Mouse (Mus musculus): Measurements from ENCODE around the gene Mmp12. TPM values are rescaled to one million over a fixed set of nuclear protein-coding genes. Genes with fewer than 3 reads are reported as not detected.

Mmp12 gene
- not detected for polyA plus RNA-seq (2017; shearing (Covaris generic))

GRCm38 (mm10) chr9:7344107-7344506, at the start of gene Mmp12:
Gene Mmp12, plus strand, starts transcription at chr9:7344381.

GRCm38 (mm10) chr9:7387947-7388346, 43.8 kb downstream of the Mmp12 start, which contains the start of gene Mmp1b:
Gene Mmp1b, minus strand, starts transcription at chr9:7388047.

Other genes with a start within 250 kb of the Mmp12 start
- 9.3 TPM for gene Dync2h1, start 159.9 kb upstream of the Mmp12 start, polyA plus RNA-seq (2017; shearing (Covaris generic))
- 24.7 TPM for gene Dcun1d5, start 159.9 kb upstream of the Mmp12 start, polyA plus RNA-seq (2017; shearing (Covaris generic))
- not detected for gene Mmp13, start 71.9 kb upstream of the Mmp12 start, polyA plus RNA-seq (2017; shearing (Covaris generic))
- gene Mmp1b, start 43.7 kb downstream of the Mmp12 start, polyA plus RNA-seq (2017; shearing (Covaris generic)), result not detected
- gene Mmp3, start 101.4 kb downstream of the Mmp12 start, polyA plus RNA-seq (2017; shearing (Covaris generic)), result not detected
- not detected for gene Mmp10, start 158.0 kb downstream of the Mmp12 start, polyA plus RNA-seq (2017; shearing (Covaris generic))
- not detected for gene Mmp8, start 214.1 kb downstream of the Mmp12 start, polyA plus RNA-seq (2017; shearing (Covaris generic))
- gene Mmp27, start 227.0 kb downstream of the Mmp12 start, polyA plus RNA-seq (2017; shearing (Covaris generic)), result not detected

All from CD4-positive, CD25-positive, alpha-beta regulatory T cell, adult 9 weeks (primary cell).